Mouse (Mus musculus) heart, embryonic 12.5 days (tissue): ENCODE results near the gene Ift22. TPM values are rescaled to one million over a fixed set of nuclear protein-coding genes. Genes with fewer than 3 reads are reported as not detected.
"Not testable (repeated sequence)": the region's sequence is repeated elsewhere in the genome, so short reads cannot be mapped to it uniquely, and the experiment has no call there.

Experiments used
- ATAC-seq: fragments of 200-750 bp; cut with Nextera tagmentation; 2 replicates; pipeline ENCODE4 v1.8.0; 2017; ENCODE audit warnings: moderate TSS enrichment, moderate library complexity; ENCODE audit not compliant: insufficient number of reproducible peaks, low FRiP score
- H3K27ac ChIP-seq: fragments of 300-500 bp; sonication (generic); 2 replicates; pipeline ENCODE4 v1.5.1; 2016; ENCODE audit warnings: mild to moderate bottlenecking, moderate library complexity; ENCODE audit not compliant: poor library complexity, severe bottlenecking
- H3K27me3 ChIP-seq: fragments of 300-500 bp; sonication (generic); replicated peaks from 2 replicates; pipeline ENCODE4 v1.6.1; 2016; ENCODE audit warnings: mild to moderate bottlenecking, moderate library complexity
- H3K36me3 ChIP-seq: fragments of 300-500 bp; sonication (generic); 2 replicates; pipeline ENCODE4 v1.6.1; 2016; ENCODE audit warnings: mild to moderate bottlenecking, moderate library complexity
- H3K4me1 ChIP-seq: fragments of 300-500 bp; sonication (generic); replicated peaks from 2 replicates; pipeline ENCODE4 v1.6.1; 2016; ENCODE audit warnings: mild to moderate bottlenecking
- H3K4me2 ChIP-seq: fragments of 300-500 bp; sonication (generic); 2 replicates; pipeline ENCODE4 v1.6.1; 2016; ENCODE audit warnings: mild to moderate bottlenecking, moderate library complexity
- H3K4me3 ChIP-seq: fragments of 300-500 bp; sonication (generic); 2 replicates; pipeline ENCODE4 v1.5.1; 2016; ENCODE audit warnings: mild to moderate bottlenecking
- H3K9ac ChIP-seq: fragments of 300-500 bp; sonication (generic); 2 replicates; pipeline ENCODE4 v1.6.1; 2016; ENCODE audit warnings: mild to moderate bottlenecking, moderate library complexity
- H3K9me3 ChIP-seq: fragments of 300-500 bp; sonication (generic); replicated peaks from 2 replicates; pipeline ENCODE4 v1.6.1; 2016; ENCODE audit warnings: mild to moderate bottlenecking, moderate library complexity
- WGBS: fragments of 180-500 bp; shearing (Covaris S2); methylation state at CpG from one replicate; pipeline ENCODE4 v1.1.7; 2016; 5-methylcytosine and 5-hydroxymethylcytosine counted together
- polyA plus RNA-seq: library from polyadenylated mRNA; unstranded; fragments of >200 nt; fragmentation: Nextera tagmentation; extraction: Ambion mirVana; gene quantifications from 2 replicates; pipeline ENCODE4 v1.2.1, GENCODE M21; 2016

Gene Ift22
- polyA plus RNA-seq, 1 experiment from 2014 or later: 36.9 TPM

DNA sequence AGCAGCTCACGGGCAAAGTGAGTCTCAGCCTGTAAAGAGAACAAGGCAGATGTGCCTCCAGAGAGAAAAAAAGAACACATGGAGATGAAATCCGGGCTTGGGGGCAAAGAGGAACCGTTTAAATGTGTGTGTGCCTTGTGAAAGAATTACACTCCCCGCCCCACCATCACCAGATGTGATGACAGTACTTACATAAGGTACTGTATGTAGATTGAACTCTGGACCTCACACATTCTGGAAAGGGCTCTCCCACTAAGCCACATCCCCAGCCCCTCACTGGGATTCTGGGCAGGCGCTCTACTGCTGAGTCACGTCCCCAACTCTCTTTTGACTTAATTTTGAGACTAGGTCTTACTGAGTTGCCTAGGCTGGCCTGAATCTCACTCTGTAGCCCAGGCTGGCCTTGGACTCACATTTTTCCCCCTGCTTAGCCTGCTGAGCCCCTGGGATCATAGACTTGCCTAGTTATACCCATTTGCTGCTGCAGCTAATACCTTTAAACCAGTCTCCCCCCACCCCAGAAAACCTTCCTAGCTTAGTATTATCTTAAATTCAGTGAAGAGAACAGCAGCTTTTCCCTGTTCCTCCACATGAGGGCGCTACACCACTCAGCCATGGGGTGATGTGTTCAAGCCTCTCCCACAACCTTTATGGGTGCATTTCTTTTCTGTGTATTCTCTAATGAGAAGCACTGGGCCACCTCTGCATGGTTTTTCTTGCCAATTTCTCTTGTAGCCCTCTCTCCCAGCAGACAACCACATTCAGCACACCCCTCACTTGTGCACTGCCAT is 28.1 kb downstream of the Ift22 start:
- H3K27me3 ChIP-seq: no peaks in the 10 kb centered on the region
- ATAC-seq: no peak
- H3K36me3 ChIP-seq: no peaks in the 10 kb centered on the region
- WGBS: 54% methylated on average over 7 of the region's 7 CpGs
- no peak overlapping the region for H3K27ac ChIP-seq
- H3K4me1 ChIP-seq: no peaks in the 10 kb centered on the region
- no peak overlapping the region for H3K9ac ChIP-seq
- H3K4me3 ChIP-seq: no peak overlapping the region
- no peaks in the 10 kb centered on the region for H3K9me3 ChIP-seq
- no peak overlapping the region for H3K4me2 ChIP-seq

DNA sequence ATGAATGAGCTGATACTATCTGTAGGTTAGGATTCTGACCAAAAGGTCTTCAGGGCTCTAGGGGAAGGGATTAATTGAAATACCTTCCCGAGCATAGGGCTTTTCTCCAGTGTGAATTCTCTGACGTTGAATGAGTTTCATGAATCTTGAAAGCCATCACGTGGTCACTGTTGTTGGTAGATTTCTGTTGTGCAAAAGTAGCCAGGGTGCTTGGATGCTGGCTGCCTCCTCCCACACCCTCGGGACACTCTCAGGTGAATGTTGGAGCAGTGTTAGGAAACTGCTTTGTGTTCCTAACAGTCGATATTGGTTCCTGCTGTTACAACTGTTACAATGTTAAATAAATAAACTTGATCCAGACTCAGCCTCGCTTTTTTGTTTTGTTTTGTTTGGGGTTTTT is 28.8 kb downstream of the Ift22 start:
- Histone ChIP-seq H3K27ac (no peak overlapping the region), H3K36me3 (no peaks in the 10 kb centered on the region), H3K4me1 (no peaks in the 10 kb centered on the region), H3K27me3 (no peaks in the 10 kb centered on the region), H3K4me3 (no peak overlapping the region), H3K9ac (no peak overlapping the region), H3K4me2 (no peak overlapping the region), H3K9me3 (no peaks in the 10 kb centered on the region)
- ATAC-seq: no peak
- WGBS: 79% methylated on average over 6 of the region's 6 CpGs

DNA sequence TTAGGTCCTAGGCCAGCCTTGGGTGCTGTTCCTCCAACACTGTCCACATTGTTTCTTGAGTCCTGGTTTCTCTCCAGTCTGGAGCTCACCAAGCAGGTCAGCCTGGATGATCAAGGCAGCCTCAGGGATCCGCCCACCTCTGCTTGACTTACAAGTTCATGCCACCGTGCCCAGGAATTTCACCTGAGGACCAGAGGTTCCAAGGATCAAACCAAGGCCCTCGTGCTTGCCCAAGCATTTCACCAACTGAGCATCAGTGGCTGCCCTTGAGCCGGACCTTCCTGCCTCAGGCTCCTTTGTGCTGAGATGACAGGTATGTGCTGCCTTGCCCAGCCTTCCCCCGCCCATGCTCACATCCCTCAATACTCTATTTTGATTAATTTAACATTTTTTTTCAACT is 29.7 kb downstream of the Ift22 start:
- ATAC-seq: no peak
- Histone ChIP-seq H3K9me3 (no peaks in the 10 kb centered on the region), H3K9ac (no peak overlapping the region), H3K36me3 (no peaks in the 10 kb centered on the region), H3K27ac (no peak overlapping the region), H3K4me3 (no peak overlapping the region), H3K27me3 (no peaks in the 10 kb centered on the region), H3K4me1 (peaks cover 4% of the 10 kb centered on the region), H3K4me2 (no peak overlapping the region)
- WGBS: 83% methylated on average over 5 of the region's 5 CpGs

DNA sequence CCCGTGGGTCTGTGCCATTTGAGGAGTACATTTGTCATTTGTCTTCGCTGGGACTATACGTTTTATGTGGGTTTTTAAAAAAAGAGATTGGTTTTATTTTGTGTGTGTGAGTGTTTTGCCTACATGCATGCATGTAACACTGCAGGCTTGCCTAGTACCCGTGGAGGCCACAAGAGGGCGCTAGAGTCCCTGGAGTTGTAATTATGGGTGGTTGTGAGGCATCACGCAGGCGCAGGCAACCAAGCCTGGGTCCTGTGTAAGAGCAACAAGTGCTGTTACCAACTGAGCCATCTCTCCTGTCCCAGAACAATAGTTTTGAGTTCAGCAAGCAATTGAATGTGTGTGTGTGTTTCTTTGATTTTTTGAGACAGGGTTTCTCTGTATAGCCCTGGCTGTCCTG is 31.3 kb downstream of the Ift22 start:
- Histone ChIP-seq H3K9ac (no peak overlapping the region), H3K4me1 (peaks cover 6% of the 10 kb centered on the region), H3K36me3 (no peaks in the 10 kb centered on the region), H3K4me2 (no peak overlapping the region), H3K9me3 (no peaks in the 10 kb centered on the region), H3K4me3 (no peak overlapping the region), H3K27me3 (no peaks in the 10 kb centered on the region), H3K27ac (no peak overlapping the region)
- no peak for ATAC-seq
- WGBS: 59% methylated on average over 7 of the region's 7 CpGs

DNA sequence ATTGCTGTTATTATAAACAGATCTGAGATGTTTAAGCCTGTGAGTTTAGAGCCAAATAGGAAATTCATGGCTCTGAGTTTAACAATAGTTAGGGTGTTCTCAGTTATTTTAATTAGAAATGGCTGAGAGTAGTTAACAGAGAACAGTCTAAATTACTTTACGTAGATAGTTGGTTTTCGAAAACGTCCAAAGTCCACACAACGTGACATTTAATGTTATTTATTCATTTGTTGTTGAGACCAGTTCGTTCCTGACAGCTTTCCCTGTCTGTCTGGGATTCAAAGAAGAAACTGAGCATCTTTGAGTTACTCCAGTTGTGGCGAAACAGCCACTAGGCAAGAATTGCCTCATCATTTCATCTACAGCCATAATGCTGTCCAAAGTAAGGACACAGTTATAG is 32.1 kb downstream of the Ift22 start:
- H3K36me3 ChIP-seq, H3K9ac ChIP-seq, H3K4me3 ChIP-seq, ATAC-seq, H3K4me2 ChIP-seq, H3K4me1 ChIP-seq, H3K9me3 ChIP-seq, H3K27me3 ChIP-seq, H3K27ac ChIP-seq: not testable (repeated sequence)
- 83% methylated on average over 6 of the region's 6 CpGs for WGBS

DNA sequence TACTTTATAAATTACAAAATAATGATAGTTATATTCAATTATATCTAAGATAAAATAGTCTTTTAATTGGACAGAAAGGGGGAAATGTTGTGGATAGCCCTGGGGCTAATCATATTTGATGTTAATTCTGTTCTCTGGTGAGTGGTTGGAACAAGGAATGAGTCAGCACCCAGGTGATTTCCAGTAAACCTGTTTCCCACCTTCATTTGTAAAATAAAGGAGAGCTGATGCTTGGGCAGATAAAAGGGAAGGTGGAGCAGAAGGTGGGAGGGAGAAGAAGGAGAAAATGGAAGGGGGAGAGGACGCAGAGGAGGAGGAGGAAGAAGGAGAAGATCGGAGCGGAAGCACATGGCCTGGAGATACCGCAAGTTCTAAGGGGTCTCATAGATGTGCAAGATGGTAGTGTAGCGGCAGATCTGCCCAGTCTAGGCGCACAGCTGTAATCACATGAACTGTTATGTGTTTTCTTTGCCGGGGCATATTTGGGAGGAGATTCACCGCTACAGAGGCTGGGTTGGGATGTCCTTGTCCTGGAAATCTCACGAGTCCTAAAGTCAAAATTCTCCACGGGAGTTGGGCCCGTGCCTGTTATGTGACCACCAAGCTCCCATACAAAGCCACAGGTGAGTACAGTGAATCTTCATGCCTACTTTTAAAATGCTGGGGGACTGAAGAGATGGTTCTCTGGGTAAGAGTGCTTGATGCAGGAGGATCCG is 33.1 kb downstream of the Ift22 start:
- Histone ChIP-seq H3K4me3 (no peak overlapping the region), H3K9ac (no peak overlapping the region), H3K4me2 (no peak overlapping the region), H3K4me1 (peaks cover 6% of the 10 kb centered on the region), H3K36me3 (no peaks in the 10 kb centered on the region), H3K27ac (no peak overlapping the region), H3K9me3 (no peaks in the 10 kb centered on the region), H3K27me3 (no peaks in the 10 kb centered on the region)
- no peak for ATAC-seq
- 81% methylated on average over 12 of the region's 12 CpGs for WGBS

DNA sequence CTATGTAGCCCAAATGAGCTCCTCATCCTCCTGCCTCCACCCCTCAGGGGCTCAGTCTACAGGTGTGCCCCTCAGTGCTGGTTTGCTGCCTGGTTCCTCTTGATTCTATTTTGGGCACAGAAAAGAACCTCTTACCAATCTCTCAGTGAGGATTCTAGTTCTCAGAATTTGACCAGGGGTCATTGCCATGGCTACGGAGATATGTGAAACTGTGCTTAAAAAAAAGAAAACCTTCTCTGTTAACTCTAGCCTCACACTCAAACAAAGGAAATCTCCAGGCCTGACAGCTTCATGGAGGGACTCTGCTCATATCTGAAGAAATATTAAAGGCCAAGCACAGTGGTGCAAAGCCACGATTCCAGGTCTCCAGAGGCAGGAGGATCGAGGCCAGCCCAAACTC is 34.8 kb downstream of the Ift22 start:
- Histone ChIP-seq H3K27me3 (no peaks in the 10 kb centered on the region), H3K36me3 (no peaks in the 10 kb centered on the region), H3K9me3 (no peaks in the 10 kb centered on the region), H3K27ac (no peak overlapping the region), H3K4me1 (peaks cover 6% of the 10 kb centered on the region), H3K4me2 (no peak overlapping the region), H3K4me3 (no peak overlapping the region), H3K9ac (no peak overlapping the region)
- ATAC-seq: no peak
- WGBS: 64% methylated on average over 3 of the region's 3 CpGs

DNA sequence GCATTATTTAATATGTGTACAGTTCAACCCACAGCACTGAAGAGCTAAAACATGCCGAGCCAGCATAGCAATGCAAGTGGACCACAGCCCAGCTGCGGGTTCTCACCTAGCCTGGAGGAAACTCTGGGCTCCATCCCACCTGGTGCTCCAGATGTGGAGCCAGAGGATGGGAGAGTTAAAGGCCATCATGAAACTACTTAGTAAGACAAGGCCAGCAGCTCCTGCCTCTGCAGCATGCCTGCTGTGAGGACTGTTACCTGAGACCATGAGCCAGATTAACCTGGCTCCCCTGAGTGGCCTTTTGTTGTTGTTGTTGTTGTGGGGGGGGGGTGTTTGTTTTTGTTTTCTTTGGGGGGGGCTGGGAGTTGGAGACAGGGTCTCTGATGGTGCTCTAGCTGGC is 35.4 kb downstream of the Ift22 start:
- Histone ChIP-seq H3K27ac (no peak overlapping the region), H3K9me3 (no peaks in the 10 kb centered on the region), H3K4me1 (peaks cover 6% of the 10 kb centered on the region), H3K4me3 (no peak overlapping the region), H3K4me2 (no peak overlapping the region), H3K27me3 (no peaks in the 10 kb centered on the region), H3K9ac (no peak overlapping the region), H3K36me3 (no peaks in the 10 kb centered on the region)
- 68% methylated on average over 2 of the region's 2 CpGs for WGBS
- no peak for ATAC-seq

DNA sequence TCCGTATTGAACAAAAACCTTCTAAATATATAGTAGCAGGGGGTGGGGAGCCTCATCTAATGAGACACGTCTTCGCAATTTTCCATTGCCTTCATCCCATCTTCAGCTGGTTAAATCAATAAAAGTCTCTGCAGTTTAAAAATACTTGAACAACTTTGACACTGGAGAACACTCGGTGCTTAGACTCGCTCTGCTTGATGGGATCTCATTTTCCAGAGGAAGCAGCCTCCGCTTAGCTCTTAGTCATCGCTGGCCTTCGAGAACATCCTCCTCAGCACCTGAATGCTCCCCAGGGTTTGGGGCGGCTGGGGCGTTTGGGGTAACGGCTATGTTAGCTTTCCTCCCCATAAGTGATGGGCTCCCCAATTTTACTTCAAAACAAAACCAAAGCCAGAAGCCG is 37.1 kb downstream of the Ift22 start:
- no peak overlapping the region for H3K4me3 ChIP-seq
- H3K4me2 ChIP-seq: no peak overlapping the region
- H3K36me3 ChIP-seq: no peaks in the 10 kb centered on the region
- ATAC-seq: no peak
- WGBS: 71% methylated on average over 12 of the region's 12 CpGs
- H3K9me3 ChIP-seq: no peaks in the 10 kb centered on the region
- H3K4me1 ChIP-seq: peaks cover 6% of the 10 kb centered on the region
- H3K27ac ChIP-seq: no peak overlapping the region
- no peaks in the 10 kb centered on the region for H3K27me3 ChIP-seq
- no peak overlapping the region for H3K9ac ChIP-seq

DNA sequence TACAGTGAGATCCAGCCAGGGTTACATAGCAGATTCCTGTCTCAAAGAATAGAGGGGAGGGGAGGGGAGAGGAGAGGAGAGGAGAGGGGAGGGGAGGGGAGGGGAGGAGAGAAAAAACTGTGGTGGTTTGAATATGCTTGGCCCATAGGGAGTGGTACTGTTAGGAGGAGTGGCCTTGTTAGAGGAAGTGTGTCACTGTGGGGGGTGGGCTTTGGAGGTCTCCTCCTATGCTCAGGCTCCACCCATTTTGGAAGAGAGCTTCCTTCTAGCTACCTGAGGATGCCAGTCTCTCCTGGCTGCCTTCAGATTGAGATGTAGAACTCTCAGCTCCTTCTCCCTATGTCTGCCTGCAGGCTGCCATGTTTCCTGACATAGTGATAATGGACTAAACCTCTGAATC is 39.9 kb downstream of the Ift22 start:
- Histone ChIP-seq H3K9me3 (no peaks in the 10 kb centered on the region), H3K36me3 (no peaks in the 10 kb centered on the region), H3K4me3 (no peak overlapping the region), H3K4me2 (no peak overlapping the region), H3K4me1 (0 out of 2 replicates have a peak, but pooled peaks cover under 1% of the 10 kb centered on the region), H3K27ac (no peak overlapping the region), H3K27me3 (no peaks in the 10 kb centered on the region), H3K9ac (no peak overlapping the region)
- ATAC-seq: no peak

DNA sequence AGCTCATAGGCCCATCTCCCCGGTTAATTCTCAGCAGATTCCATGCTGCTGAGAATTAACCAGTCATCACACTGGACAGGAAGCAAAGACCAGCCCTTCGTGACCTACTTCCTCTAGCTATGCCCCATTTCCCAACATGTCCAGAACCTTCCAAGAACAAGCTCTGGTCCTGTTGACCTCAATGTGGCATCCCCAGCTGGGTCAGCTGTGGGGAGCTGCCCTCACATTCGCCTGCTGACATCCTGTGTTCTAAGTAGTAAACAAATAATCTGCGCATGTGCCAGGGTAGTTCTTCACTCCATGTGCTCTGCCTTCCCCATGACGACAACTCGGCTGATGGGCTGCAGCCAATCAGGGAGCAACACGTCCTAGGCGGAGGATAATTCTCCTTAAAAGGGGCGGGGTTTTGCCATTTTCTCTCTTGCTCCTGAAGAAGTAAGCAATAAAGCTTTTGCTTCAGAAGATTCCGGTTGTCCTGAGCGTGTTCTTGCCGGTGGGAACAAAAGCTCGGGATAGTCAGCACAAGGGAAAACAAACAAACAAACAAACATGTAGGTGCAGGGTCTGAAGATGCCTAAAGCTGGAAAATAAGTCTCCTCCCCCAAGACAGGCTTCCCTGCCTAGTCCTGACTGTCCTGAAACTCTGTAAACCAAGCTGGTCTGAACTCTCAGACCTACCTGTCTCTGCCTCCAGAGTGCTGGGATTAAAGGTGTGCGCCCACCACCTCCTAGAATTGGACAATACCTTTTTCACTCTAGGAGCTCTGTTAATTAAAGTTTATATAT is 41.8 kb downstream of the Ift22 start:
- not testable (repeated sequence) for H3K4me3 ChIP-seq, H3K4me2 ChIP-seq, ATAC-seq, H3K36me3 ChIP-seq, H3K9ac ChIP-seq, H3K27me3 ChIP-seq, H3K4me1 ChIP-seq, H3K9me3 ChIP-seq, H3K27ac ChIP-seq
- 83% methylated on average over 14 of the region's 14 CpGs for WGBS
